Mouse (Mus musculus): ENCODE results near the gene Stc2. TPM values are rescaled to one million over a fixed set of nuclear protein-coding genes. Genes with fewer than 3 reads are reported as not detected.

Gene Stc2
- polyA plus RNA-seq, 1 experiment from 2014 or later, result 1.8 TPM

GRCm38 (mm10) chr11:31365280-31365679, 4.6 kb downstream of the Stc2 start:
- H3K27me3 ChIP-seq (replicated peaks), result peaks cover 23% of the 10 kb centered on the region
- peaks cover 15% of the 10 kb centered on the region; the same call in 1 of the 2 replicates for H3K4me1 ChIP-seq
- H3K27ac ChIP-seq, result no peak overlapping the region
- no peak overlapping the region for H3K4me3 ChIP-seq
- WGBS (ENCODE audit: insufficient replicate concordance), result 64% methylated on average over 8 of the region's 8 CpGs
- H3K9me3 ChIP-seq (replicated peaks), result no peaks in the 10 kb centered on the region
- ATAC-seq, result no peak
- no peak overlapping the region for H3K9ac ChIP-seq
- H3K36me3 ChIP-seq, result no peaks in the 10 kb centered on the region
- H3K4me2 ChIP-seq, result no peak overlapping the region

- Histone ChIP-seq H3K27me3 (replicated peaks) (no peaks in the 10 kb centered on the region), H3K4me1 (no peaks in the 10 kb centered on the region), H3K4me3 (no peak overlapping the region), H3K4me2 (no peak overlapping the region), H3K27ac (no peak overlapping the region), H3K36me3 (no peaks in the 10 kb centered on the region), H3K9me3 (replicated peaks) (no peaks in the 10 kb centered on the region), H3K9ac (no peak overlapping the region)
- ATAC-seq, result no peak
- WGBS (ENCODE audit: insufficient replicate concordance), result 73% methylated on average over 1 of the region's 1 CpGs
Observed at GRCm38 (mm10) chr11:31362856-31363255, 7.0 kb downstream of the Stc2 start.

- Histone ChIP-seq H3K9ac (no peak overlapping the region), H3K36me3 (no peaks in the 10 kb centered on the region), H3K4me3 (no peak overlapping the region), H3K27ac (no peak overlapping the region), H3K4me1 (no peaks in the 10 kb centered on the region), H3K4me2 (no peak overlapping the region), H3K27me3 (replicated peaks) (no peaks in the 10 kb centered on the region), H3K9me3 (replicated peaks) (no peaks in the 10 kb centered on the region)
- no peak for ATAC-seq
- 60% methylated on average over 3 of the region's 3 CpGs for WGBS (ENCODE audit: insufficient replicate concordance)
Observed at GRCm38 (mm10) chr11:31362330-31362729, 7.5 kb downstream of the Stc2 start.

- WGBS (ENCODE audit: insufficient replicate concordance), result 79% methylated on average over 4 of the region's 4 CpGs
- 0 out of 2 replicates have a peak, but pooled peaks cover 5% of the 10 kb centered on the region for H3K4me1 ChIP-seq
- no peak overlapping the region for H3K27ac ChIP-seq
- no peaks in the 10 kb centered on the region for H3K9me3 ChIP-seq (replicated peaks)
- H3K36me3 ChIP-seq, result no peaks in the 10 kb centered on the region
- H3K4me3 ChIP-seq, result no peak overlapping the region
- no peak overlapping the region for H3K9ac ChIP-seq
- ATAC-seq, result no peak
- no peaks in the 10 kb centered on the region for H3K27me3 ChIP-seq (replicated peaks)
- no peak overlapping the region for H3K4me2 ChIP-seq
Observed at GRCm38 (mm10) chr11:31361047-31361446, 8.8 kb downstream of the Stc2 start.

- H3K27me3 ChIP-seq (replicated peaks), result no peaks in the 10 kb centered on the region
- no peak overlapping the region for H3K4me3 ChIP-seq
- H3K9me3 ChIP-seq (replicated peaks), result no peaks in the 10 kb centered on the region
- 46% methylated on average over 6 of the region's 6 CpGs for WGBS (ENCODE audit: insufficient replicate concordance)
- no peak for ATAC-seq
- H3K9ac ChIP-seq, result no peak overlapping the region
- no peak overlapping the region for H3K27ac ChIP-seq
- peaks cover 11% of the 10 kb centered on the region; the same call in 1 of the 2 replicates for H3K4me1 ChIP-seq
- H3K36me3 ChIP-seq, result no peaks in the 10 kb centered on the region
- no peak overlapping the region for H3K4me2 ChIP-seq
Observed at GRCm38 (mm10) chr11:31359283-31359902, 10.5 kb downstream of the Stc2 start.

- Histone ChIP-seq H3K36me3 (no peaks in the 10 kb centered on the region), H3K9me3 (replicated peaks) (no peaks in the 10 kb centered on the region), H3K4me3 (no peak overlapping the region), H3K9ac (no peak overlapping the region), H3K4me2 (no peak overlapping the region), H3K27me3 (replicated peaks) (no peaks in the 10 kb centered on the region), H3K4me1 (peaks cover 11% of the 10 kb centered on the region; the same call in 1 of the 2 replicates), H3K27ac (no peak overlapping the region)
- ATAC-seq, result no peak
- WGBS (ENCODE audit: insufficient replicate concordance), result 70% methylated on average over 5 of the region's 5 CpGs
Observed at GRCm38 (mm10) chr11:31358453-31358852, 11.4 kb downstream of the Stc2 start.

- no peaks in the 10 kb centered on the region for H3K9me3 ChIP-seq (replicated peaks)
- H3K4me1 ChIP-seq, result peaks cover 16% of the 10 kb centered on the region; the same call in 1 of the 2 replicates
- H3K4me2 ChIP-seq, result no peak overlapping the region
- no peaks in the 10 kb centered on the region for H3K36me3 ChIP-seq
- H3K27ac ChIP-seq, result no peak overlapping the region
- no peak overlapping the region for H3K4me3 ChIP-seq
- no peak for ATAC-seq
- H3K27me3 ChIP-seq (replicated peaks), result no peaks in the 10 kb centered on the region
- H3K9ac ChIP-seq, result no peak overlapping the region
Observed at GRCm38 (mm10) chr11:31356866-31357265, 13.0 kb downstream of the Stc2 start.

GRCm38 (mm10) chr11:31355737-31356136, 14.1 kb downstream of the Stc2 start:
- H3K4me1 ChIP-seq, result peaks cover 16% of the 10 kb centered on the region; the same call in 1 of the 2 replicates
- 15% methylated on average over 1 of the region's 1 CpGs for WGBS (ENCODE audit: insufficient replicate concordance)
- no peak overlapping the region for H3K4me2 ChIP-seq
- no peaks in the 10 kb centered on the region for H3K27me3 ChIP-seq (replicated peaks)
- no peak overlapping the region for H3K4me3 ChIP-seq
- H3K36me3 ChIP-seq, result no peaks in the 10 kb centered on the region
- ATAC-seq, result peak; percentile 71; the same call in 1 of the 2 replicates
- no peak overlapping the region for H3K9ac ChIP-seq
- H3K27ac ChIP-seq, result no peak overlapping the region
- no peaks in the 10 kb centered on the region for H3K9me3 ChIP-seq (replicated peaks)

GRCm38 (mm10) chr11:31354514-31354913, 15.4 kb downstream of the Stc2 start:
- H3K4me1 ChIP-seq, result peaks cover 16% of the 10 kb centered on the region; the same call in 1 of the 2 replicates
- H3K36me3 ChIP-seq, result no peaks in the 10 kb centered on the region
- no peak overlapping the region for H3K4me3 ChIP-seq
- no peaks in the 10 kb centered on the region for H3K9me3 ChIP-seq (replicated peaks)
- H3K27ac ChIP-seq, result no peak overlapping the region
- 81% methylated on average over 1 of the region's 1 CpGs for WGBS (ENCODE audit: insufficient replicate concordance)
- H3K27me3 ChIP-seq (replicated peaks), result no peaks in the 10 kb centered on the region
- H3K4me2 ChIP-seq, result no peak overlapping the region
- H3K9ac ChIP-seq, result no peak overlapping the region
- ATAC-seq, result no peak

Other genes starting within 250 kb of the Stc2 start
- gene Gm17332, start 187.6 kb downstream of the Stc2 start, polyA plus RNA-seq (2016; fragmentation: Nextera tagmentation; extraction: Ambion mirVana), result not detected in 2 replicates